Mouse (Mus musculus): ENCODE measurements around the gene Klk8. TPM values are rescaled to one million over a fixed set of nuclear protein-coding genes. Genes with fewer than 3 reads are reported as not detected.

The Klk8 gene
- polyA plus RNA-seq, 1 experiment = 23.8 TPM

DNA sequence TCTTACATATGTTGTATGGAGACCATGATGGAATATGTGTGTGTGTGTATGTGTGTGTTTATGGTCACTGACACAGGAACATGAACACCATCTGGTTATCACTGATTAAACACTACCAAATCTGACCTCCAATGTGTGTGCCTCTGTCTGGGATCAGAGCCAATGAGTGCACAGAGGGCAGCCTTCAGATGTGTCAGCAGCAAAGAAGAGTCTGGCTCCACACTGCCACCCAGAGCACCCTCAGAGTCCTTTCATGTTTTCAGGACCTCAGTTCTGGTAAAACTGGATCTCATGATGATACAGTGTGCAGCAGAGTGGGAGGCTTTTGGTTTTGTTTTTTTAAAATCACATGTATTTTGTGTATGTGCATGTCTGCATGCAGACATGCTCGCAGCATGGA lies 12.1 kb upstream of the Klk8 start:
- DNase-seq = no peak
- Histone ChIP-seq H3K4me1 (ENCODE audit: control insufficient read depth, insufficient read depth, low read length) (no peaks in the 10 kb centered on the region), H3K4me3 (replicated peaks; ENCODE audit: extremely low read depth, low read depth, low read length) (no peak overlapping the region)
- TF ChIP-seq CTCF (IDR thresholded peaks at IDR 0.05; ENCODE audit: insufficient read depth, low read length) (0 out of 2 replicates have a peak, but pooled peaks have one; percentile 13), POLR2A (IDR thresholded peaks at IDR 0.05; ENCODE audit: borderline replicate concordance, extremely low read depth, low read depth, low read length) (no peak)
- WGBS = 87% methylated on average over 1 of the region's 1 CpGs

DNA sequence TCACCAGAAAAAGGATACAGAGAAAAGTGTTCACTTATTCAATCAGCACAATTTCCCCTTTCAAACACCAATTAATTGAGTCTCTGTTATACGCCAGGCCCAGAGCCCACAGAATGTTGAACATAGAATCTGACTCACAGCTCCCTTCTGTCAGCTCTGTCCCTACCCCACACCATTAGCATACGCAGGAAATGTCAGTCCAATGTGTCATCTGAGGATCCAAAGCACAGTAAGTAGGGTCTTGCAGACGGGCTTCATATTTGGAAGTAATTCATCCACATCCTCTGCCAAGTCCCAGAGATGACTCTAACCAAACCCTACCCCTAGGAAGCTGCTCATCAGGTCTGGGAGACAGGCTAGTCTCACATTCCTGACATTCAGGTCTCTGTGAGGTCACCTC lies 9.3 kb upstream of the Klk8 start:
- DNase-seq = no peak
- Histone ChIP-seq H3K4me3 (replicated peaks; ENCODE audit: extremely low read depth, low read depth, low read length) (no peak overlapping the region), H3K4me1 (ENCODE audit: control insufficient read depth, insufficient read depth, low read length) (no peaks in the 10 kb centered on the region)
- 57% methylated on average over 3 of the region's 3 CpGs for WGBS
- TF ChIP-seq CTCF (IDR thresholded peaks at IDR 0.05; ENCODE audit: insufficient read depth, low read length) (no peak), POLR2A (IDR thresholded peaks at IDR 0.05; ENCODE audit: borderline replicate concordance, extremely low read depth, low read depth, low read length) (no peak)

DNA sequence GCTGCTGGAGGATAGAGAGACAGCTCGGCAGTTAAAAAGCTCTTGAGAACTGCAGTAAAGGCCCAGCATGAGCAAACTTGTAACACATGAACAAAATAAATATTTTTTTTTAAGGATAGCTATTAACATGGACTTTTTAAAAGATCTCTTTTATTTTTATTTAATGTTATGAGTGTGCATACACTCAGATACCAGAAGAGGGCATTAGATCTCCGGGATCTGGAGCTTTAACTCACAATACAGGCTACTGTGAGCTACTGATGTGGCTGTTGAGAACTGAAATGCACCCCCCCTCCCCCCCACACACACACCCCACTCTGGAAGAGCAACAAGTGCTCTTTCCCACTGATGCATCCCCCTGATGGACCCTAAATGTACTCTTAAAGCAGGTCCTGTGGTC lies 8.1 kb upstream of the Klk8 start:
- no peak overlapping the region for H3K4me3 ChIP-seq (replicated peaks; ENCODE audit: extremely low read depth, low read depth, low read length)
- no peaks in the 10 kb centered on the region for H3K4me1 ChIP-seq (ENCODE audit: control insufficient read depth, insufficient read depth, low read length)
- WGBS = 57% methylated on average over 2 of the region's 2 CpGs
- no peak for DNase-seq
- no peak for TF ChIP-seq CTCF (IDR thresholded peaks at IDR 0.05; ENCODE audit: insufficient read depth, low read length)
- TF ChIP-seq POLR2A (IDR thresholded peaks at IDR 0.05; ENCODE audit: borderline replicate concordance, extremely low read depth, low read depth, low read length) = no peak

DNA sequence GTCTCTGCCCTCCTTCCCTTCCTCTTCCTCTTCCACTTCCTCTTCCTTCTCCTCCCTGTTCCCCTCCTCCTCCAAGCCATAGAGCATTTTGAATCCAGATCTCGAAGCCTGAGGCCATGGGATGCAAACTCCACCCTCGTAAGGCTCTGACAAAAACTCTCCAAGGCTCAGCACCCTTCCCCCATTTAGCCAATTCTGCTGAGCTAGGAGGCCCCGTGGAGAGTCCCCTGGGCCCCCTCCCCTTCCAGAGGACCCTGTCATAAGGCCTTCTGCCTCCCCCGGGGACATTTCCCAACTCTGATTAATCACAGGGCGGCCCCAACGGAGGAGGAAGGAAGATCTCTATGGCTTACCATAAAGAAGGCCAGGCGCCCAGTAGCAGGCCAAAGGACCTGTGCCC lies 5.8 kb upstream of the Klk8 start, which contains the start of gene Klk9:
Gene Klk9 (plus strand): TSS at position 301 of the 400 bp plus-strand sequence.
- DNase-seq = no peak
- Histone ChIP-seq H3K4me1 (ENCODE audit: control insufficient read depth, insufficient read depth, low read length) (peaks cover 3% of the 10 kb centered on the region), H3K4me3 (replicated peaks; ENCODE audit: extremely low read depth, low read depth, low read length) (no peak within 1 kb of the TSS)
- TF ChIP-seq CTCF (IDR thresholded peaks at IDR 0.05; ENCODE audit: insufficient read depth, low read length) (no peak), POLR2A (IDR thresholded peaks at IDR 0.05; ENCODE audit: borderline replicate concordance, extremely low read depth, low read depth, low read length) (no peak)
- 70% methylated on average over 7 of the region's 7 CpGs for WGBS

DNA sequence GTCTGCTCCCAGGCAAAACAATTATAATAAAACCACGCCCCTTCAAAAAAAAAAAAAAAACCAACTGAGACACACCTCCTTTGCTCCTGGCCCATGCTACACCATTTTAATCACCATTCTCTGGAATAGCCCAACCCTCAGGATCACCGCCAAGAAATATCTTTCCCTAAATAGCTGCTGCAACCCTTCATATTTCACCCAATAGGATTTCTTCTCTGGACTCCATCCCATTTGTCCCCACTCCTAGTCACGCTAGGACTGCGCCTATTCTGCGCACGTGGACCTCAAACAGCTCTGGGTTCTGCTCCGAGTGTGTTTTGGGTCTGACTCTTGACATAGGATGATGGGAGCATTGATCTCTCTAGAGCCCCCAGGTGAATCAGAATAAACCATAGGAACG lies 1.0 kb upstream of the Klk8 start:
- 11% methylated on average over 8 of the region's 8 CpGs for WGBS

DNA sequence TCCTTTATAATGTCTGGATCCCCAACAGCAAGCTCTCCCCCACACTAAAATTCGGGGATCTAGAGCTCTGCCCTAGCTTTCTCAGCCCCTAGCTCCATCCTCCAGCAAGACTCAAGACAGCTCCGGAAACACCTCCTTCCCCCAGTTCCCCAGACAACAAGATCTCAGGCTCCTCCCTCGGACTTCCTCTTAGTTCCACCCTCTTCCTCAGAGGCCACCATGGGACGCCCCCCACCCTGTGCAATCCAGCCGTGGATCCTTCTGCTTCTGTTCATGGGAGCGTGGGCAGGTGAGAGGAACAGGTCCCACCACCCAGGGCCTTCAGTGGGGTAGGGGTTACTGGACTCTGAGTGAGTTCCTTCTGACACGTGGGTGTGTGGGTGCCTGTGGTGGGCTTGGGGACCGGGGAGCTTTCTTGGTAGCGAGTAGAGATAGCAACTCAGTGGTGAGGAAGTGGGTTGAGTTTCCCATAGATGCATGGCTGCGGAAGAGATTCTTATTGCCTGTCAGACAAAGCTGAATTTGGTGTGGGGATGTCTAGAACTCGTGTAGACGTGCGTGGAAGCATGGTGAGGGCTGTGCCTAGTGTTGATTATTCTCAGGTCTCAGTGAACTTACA lies 576 bp downstream of the Klk8 start:
- Histone ChIP-seq H3K4me3 (replicated peaks; ENCODE audit: extremely low read depth, low read depth, low read length) (peak overlapping the region; percentile 81), H3K4me1 (ENCODE audit: control insufficient read depth, insufficient read depth, low read length) (peaks cover 4% of the 10 kb centered on the region)
- WGBS = 24% methylated on average over 13 of the region's 13 CpGs
- TF ChIP-seq POLR2A (IDR thresholded peaks at IDR 0.05; ENCODE audit: borderline replicate concordance, extremely low read depth, low read depth, low read length) = no peak
- TF ChIP-seq CTCF (IDR thresholded peaks at IDR 0.05; ENCODE audit: insufficient read depth, low read length) = no peak
- DNase-seq = no peak

More for the DNA sequence above, 1.0 kb upstream of the Klk8 start:
- Histone ChIP-seq H3K4me1 (ENCODE audit: control insufficient read depth, insufficient read depth, low read length) (peaks cover 4% of the 10 kb centered on the region), H3K4me3 (replicated peaks; ENCODE audit: extremely low read depth, low read depth, low read length) (peak overlapping the region; percentile 36)
- TF ChIP-seq POLR2A (IDR thresholded peaks at IDR 0.05; ENCODE audit: borderline replicate concordance, extremely low read depth, low read depth, low read length) (no peak), CTCF (IDR thresholded peaks at IDR 0.05; ENCODE audit: insufficient read depth, low read length) (no peak)
- no peak for DNase-seq

DNA sequence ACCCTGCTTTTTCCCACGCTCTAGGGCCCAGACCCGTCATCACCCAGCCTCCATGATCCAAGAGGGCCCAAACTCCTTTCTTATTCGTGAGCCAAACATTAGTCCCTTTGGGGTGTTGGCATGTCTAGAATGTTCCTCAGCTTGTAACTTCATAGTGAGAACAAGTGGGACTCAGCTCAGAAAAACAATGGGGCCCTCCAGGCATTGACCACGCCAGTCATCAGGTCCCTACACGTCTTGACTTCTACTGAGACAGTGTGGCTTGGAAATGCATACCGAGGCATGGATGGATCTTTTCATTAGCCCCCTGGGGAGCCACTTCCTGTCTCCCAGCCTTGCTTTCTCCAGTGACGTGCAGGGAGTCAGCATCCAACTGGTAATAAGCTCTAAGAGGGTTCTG lies 2.5 kb downstream of the Klk8 start:
- no peak for DNase-seq
- TF ChIP-seq CTCF (IDR thresholded peaks at IDR 0.05; ENCODE audit: insufficient read depth, low read length) (no peak), POLR2A (IDR thresholded peaks at IDR 0.05; ENCODE audit: borderline replicate concordance, extremely low read depth, low read depth, low read length) (no peak)
- 73% methylated on average over 7 of the region's 7 CpGs for WGBS
- Histone ChIP-seq H3K4me1 (ENCODE audit: control insufficient read depth, insufficient read depth, low read length) (peaks cover 4% of the 10 kb centered on the region), H3K4me3 (replicated peaks; ENCODE audit: extremely low read depth, low read depth, low read length) (no peak overlapping the region)

DNA sequence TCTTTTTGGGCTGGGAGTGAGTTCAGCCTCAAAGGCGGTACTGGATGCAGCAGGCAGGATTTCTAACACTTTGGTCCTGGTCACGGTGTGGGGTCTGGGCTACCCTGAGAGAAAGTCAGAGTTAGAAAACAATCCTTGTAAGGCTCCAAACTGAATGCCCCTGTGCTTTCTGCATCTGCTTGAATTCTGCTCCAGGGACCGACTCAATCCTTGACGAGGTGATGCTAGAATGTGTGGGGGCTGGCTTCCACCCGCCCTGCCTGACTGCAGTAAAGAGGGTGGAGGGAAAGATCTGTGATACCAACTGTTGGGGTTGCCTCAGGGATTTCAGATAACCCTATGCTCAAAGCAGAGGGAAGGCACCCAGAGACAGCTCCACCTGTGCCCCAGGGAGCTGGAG lies 13.6 kb downstream of the Klk8 start, which contains the start of gene Klk7:
Gene Klk7 (plus strand): TSS at position 301 of the 400 bp plus-strand sequence.
- WGBS = 53% methylated on average over 5 of the region's 5 CpGs
- DNase-seq = no peak

DNA sequence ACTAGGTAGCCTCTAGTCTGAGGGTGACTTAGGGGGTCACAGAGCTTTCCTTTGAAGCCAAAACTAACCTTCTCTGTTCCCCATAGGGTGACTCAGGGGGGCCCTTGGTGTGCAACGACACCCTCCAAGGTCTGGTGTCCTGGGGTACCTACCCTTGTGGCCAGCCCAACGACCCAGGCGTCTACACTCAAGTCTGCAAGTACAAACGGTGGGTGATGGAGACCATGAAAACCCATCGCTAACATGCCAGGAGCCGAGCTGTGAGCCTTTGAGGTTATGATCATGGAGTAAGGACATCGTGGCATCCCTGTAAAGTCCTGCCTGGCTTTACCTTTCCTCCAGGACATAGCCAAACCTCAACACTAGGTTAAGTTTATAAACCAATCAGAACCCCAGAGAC lies 17.8 kb downstream of the Klk8 start:
- WGBS = 85% methylated on average over 7 of the region's 7 CpGs
- no peak for DNase-seq
- TF ChIP-seq POLR2A (IDR thresholded peaks at IDR 0.05; ENCODE audit: borderline replicate concordance, extremely low read depth, low read depth, low read length) = no peak
- TF ChIP-seq CTCF (IDR thresholded peaks at IDR 0.05; ENCODE audit: insufficient read depth, low read length) = no peak
- H3K4me1 ChIP-seq (ENCODE audit: control insufficient read depth, insufficient read depth, low read length) = no peaks in the 10 kb centered on the region
- no peak overlapping the region for H3K4me3 ChIP-seq (replicated peaks; ENCODE audit: extremely low read depth, low read depth, low read length)

More for the DNA sequence above, 13.6 kb downstream of the Klk8 start, which contains the start of gene Klk7:
- Histone ChIP-seq H3K4me1 (ENCODE audit: control insufficient read depth, insufficient read depth, low read length) (no peaks in the 10 kb centered on the region), H3K4me3 (replicated peaks; ENCODE audit: extremely low read depth, low read depth, low read length) (no peak within 1 kb of the TSS)
- TF ChIP-seq POLR2A (IDR thresholded peaks at IDR 0.05; ENCODE audit: borderline replicate concordance, extremely low read depth, low read depth, low read length) (no peak), CTCF (IDR thresholded peaks at IDR 0.05; ENCODE audit: insufficient read depth, low read length) (no peak)

DNA sequence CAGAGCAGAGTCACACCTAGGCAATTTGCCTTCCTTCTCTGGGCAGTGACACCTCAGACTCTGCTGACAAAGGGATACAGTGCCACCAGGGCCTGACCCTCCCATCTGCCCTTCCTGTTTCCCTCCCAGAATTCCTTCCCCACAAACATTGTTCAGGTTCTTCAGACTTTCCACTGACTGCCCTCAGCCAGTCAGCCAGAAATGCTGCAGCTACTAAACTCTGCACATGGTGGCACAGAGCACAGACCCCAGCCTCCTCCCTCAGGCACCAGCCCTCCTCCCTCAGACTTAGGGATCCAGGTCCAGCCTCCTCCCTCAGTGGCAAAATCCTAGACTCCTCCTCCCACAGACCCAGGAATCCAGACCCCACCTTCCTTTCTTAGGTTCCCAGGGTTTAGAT lies 19.4 kb downstream of the Klk8 start:
- Histone ChIP-seq H3K4me3 (replicated peaks; ENCODE audit: extremely low read depth, low read depth, low read length) (no peak overlapping the region), H3K4me1 (ENCODE audit: control insufficient read depth, insufficient read depth, low read length) (no peaks in the 10 kb centered on the region)
- no peak for DNase-seq
- TF ChIP-seq POLR2A (IDR thresholded peaks at IDR 0.05; ENCODE audit: borderline replicate concordance, extremely low read depth, low read depth, low read length) (no peak), CTCF (IDR thresholded peaks at IDR 0.05; ENCODE audit: insufficient read depth, low read length) (no peak)
